Mouse (Mus musculus): Measurements from ENCODE around the gene Pcbp1.

DNA sequence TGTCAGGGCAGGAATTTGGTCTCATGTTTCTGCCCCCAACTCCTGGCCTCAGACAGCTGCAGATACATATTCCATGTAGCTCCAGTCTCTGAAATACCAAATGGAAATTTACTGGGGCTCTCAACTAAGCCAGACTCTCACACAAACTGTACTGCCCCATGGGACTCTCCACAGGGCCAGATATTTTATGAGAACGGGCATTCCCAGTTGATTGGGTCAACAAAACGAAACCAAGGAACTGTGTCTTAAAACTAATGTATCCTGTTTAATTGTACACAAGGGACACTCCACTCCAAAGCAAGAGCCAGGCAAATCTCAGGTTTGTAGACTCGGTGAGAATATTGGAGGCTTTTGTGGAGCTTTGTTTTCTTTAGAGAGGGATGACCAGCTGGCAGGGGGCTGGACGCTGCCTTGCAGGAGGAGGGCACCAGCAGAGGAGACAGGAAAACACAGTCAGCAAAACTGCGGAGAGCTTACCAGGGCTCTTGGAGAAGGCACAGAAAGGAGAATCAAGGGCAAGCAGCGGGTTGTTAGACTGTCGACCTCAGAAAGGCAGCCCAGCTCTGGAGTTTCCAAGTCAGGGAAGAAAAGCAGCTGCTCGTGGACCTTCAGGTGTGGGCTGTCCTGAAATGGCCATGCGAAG lies 45.8 kb downstream of the Pcbp1 start:
- no peak for TF ChIP-seq CTCF (IDR thresholded peaks at IDR 0.05; ENCODE audit: extremely low read depth, insufficient read length, insufficient replicate concordance, low read depth, low read length)
- no peak for TF ChIP-seq POLR2A (IDR thresholded peaks at IDR 0.05; ENCODE audit: low read depth, low read length)

Measured in small intestine, adult 2 months (tissue).